Mouse (Mus musculus): Measurements from ENCODE around the gene Idh3g.
"Not testable (repeated sequence)": the region's sequence is repeated elsewhere in the genome, so short reads cannot be mapped to it uniquely, and the experiment has no call there.

Gene Idh3g

GRCm38 (mm10) chrX:73756334-73757140 is 30.2 kb downstream of the Idh3g start, which contains the start of gene Plxnb3:
Plxnb3 (plus strand) TSS chrX:73757090.
- no peak for DNase-seq (ENCODE audit: low spot score)

GRCm38 (mm10) chrX:73748977-73749376 is 37.7 kb downstream of the Idh3g start:
- DNase-seq (ENCODE audit: low spot score): no peak

- DNase-seq (ENCODE audit: low spot score): no peak
Observed at GRCm38 (mm10) chrX:73744774-73745481, 41.8 kb downstream of the Idh3g start.

GRCm38 (mm10) chrX:73739841-73740240 is 46.9 kb downstream of the Idh3g start:
- DNase-seq (ENCODE audit: low spot score): not testable (repeated sequence)

GRCm38 (mm10) chrX:73739151-73739550 is 47.5 kb downstream of the Idh3g start:
- no peak for DNase-seq (ENCODE audit: low spot score)

GRCm38 (mm10) chrX:73738155-73738554 is 48.5 kb downstream of the Idh3g start:
- DNase-seq (ENCODE audit: low spot score): no peak

- no peak for DNase-seq (ENCODE audit: low spot score)
Observed at GRCm38 (mm10) chrX:73730908-73731307, 55.8 kb downstream of the Idh3g start.
